Mouse (Mus musculus) bone marrow, adult 2 months (tissue): ENCODE results near the gene Gsdmc4. TPM values are rescaled to one million over a fixed set of nuclear protein-coding genes. Genes with fewer than 3 reads are reported as not detected.
A peak's percentile ranks its signal among the peaks of the same experiment; 100 is the strongest.
"Not testable (repeated sequence)": the region's sequence is repeated elsewhere in the genome, so short reads cannot be mapped to it uniquely, and the experiment has no call there.

Experiments
- H3K27ac ChIP-seq: fragments of 200-500 bp; 2 replicates; pipeline ENCODE4 v1.5.1; 2012; ENCODE audit warnings: low read depth, mild to moderate bottlenecking, control low read depth, inconsistent platforms, low read length; ENCODE audit not compliant: control insufficient read depth, poor library complexity, insufficient read depth
- H3K4me1 ChIP-seq: fragments of 200-500 bp; 2 replicates; pipeline ENCODE4 v1.6.1; 2011; ENCODE audit warnings: low read length; ENCODE audit not compliant: control insufficient read depth, insufficient read depth
- H3K4me3 ChIP-seq: fragments of 200-500 bp; replicated peaks from 2 replicates; pipeline ENCODE3; 2011; ENCODE audit warnings: mild to moderate bottlenecking, low read depth, low read length, control low read depth; ENCODE audit not compliant: control insufficient read depth
- CTCF ChIP-seq: fragments of 200-500 bp; IDR thresholded peaks from 2 replicates; pipeline ENCODE4 v1.5.1; 2011; ENCODE audit warnings: low read length, control low read depth; ENCODE audit not compliant: control insufficient read depth, insufficient read depth
- POLR2A ChIP-seq: fragments of 200-500 bp; IDR thresholded peaks from 2 replicates; pipeline ENCODE4 v1.6.1; 2011; ENCODE audit warnings: low read depth, mild to moderate bottlenecking, control low read depth, low read length, borderline replicate concordance; ENCODE audit not compliant: control insufficient read depth
- WGBS: fragments of 180-500 bp; shearing (Covaris S2); methylation state at CpG from one replicate; pipeline ENCODE4 v1.1.7; 2018; 5-methylcytosine and 5-hydroxymethylcytosine counted together
- polyA plus RNA-seq: library from polyadenylated mRNA; stranded (reverse); fragments of >200 nt; gene quantifications from 2 replicates; pipeline ENCODE4 v1.2.4, GENCODE M21; 2011; ENCODE audit warnings: low replicate concordance; ENCODE audit not compliant: missing spikeins, insufficient read depth, insufficient read length

Gsdmc4 gene
- polyA plus RNA-seq, 1 experiment, result not detected

GRCm38 (mm10) chr15:63924484-63924883 is 12.4 kb upstream of the Gsdmc4 start:
- Histone ChIP-seq H3K27ac (no peak overlapping the region), H3K4me3 (no peak overlapping the region), H3K4me1 (no peaks in the 10 kb centered on the region)
- 72% methylated on average over 1 of the region's 1 CpGs for WGBS
- no peak for TF ChIP-seq CTCF
- no peak for TF ChIP-seq POLR2A

DNA sequence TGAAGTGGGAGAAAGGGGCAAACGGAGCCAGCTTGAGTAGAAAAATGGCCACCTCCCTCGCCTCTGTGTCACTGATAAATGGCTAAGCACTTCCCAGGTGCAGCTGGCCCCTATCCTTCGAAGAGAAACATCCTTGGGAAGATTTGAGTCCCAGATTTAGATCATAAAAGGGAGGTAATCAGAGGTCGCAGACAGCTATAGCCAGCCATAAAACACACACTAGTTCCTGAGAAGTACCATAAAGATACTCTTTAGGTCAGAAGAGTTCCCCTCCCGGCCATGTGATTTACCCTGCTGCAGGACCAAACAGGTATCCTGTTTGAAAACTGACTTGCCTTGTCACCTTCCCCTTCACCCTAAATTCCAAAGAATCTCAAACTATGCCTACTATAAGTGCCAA is 9.5 kb upstream of the Gsdmc4 start:
- not testable (repeated sequence) for H3K27ac ChIP-seq, H3K4me1 ChIP-seq, H3K4me3 ChIP-seq
- WGBS, result 63% methylated on average over 3 of the region's 5 CpGs

DNA sequence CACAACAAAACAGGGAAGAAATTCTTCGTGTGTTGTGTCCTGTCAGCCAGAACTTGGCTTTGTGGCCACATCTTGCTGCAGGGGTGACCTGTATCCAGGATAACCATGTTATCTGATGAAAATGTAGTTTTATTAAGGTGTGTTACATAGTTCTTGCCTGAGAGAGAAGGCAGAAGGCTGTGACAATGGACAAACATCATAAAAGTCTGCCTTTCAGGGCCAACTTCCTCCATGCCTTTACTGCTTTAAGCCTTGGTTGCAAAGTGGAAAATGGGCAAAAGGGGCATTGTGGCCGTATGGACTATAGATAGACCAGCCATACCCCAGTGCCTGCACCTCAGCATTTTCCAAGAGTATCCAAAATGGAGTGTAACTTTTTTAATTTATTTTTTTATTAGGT is 7.6 kb upstream of the Gsdmc4 start:
- 57% methylated on average over 1 of the region's 2 CpGs for WGBS
- not testable (repeated sequence) for H3K4me3 ChIP-seq, H3K4me1 ChIP-seq, H3K27ac ChIP-seq

DNA sequence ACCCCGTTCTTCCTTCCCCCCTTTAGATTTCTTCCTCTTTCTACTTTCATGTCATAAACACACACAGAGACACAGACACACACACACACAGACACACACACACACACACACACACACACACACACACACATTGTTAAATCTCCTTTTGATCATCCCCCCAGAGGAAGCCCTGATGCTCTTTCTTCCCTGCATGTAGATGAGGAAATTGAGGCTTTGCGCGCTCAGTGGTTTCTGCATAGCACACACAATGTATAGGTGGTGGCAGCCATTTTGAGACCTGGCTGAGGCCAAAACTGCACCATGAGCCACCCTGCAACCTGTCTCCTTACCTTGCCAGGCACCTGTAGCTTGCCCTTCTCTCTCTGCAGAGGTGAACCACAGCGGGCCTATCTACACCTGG is 4.5 kb upstream of the Gsdmc4 start:
- 54% methylated on average over 4 of the region's 4 CpGs for WGBS
- H3K4me3 ChIP-seq, H3K27ac ChIP-seq, H3K4me1 ChIP-seq: not testable (repeated sequence)

GRCm38 (mm10) chr15:63909896-63910295 is 2.2 kb downstream of the Gsdmc4 start:
- not testable (repeated sequence) for H3K4me1 ChIP-seq, H3K4me3 ChIP-seq, H3K27ac ChIP-seq

DNA sequence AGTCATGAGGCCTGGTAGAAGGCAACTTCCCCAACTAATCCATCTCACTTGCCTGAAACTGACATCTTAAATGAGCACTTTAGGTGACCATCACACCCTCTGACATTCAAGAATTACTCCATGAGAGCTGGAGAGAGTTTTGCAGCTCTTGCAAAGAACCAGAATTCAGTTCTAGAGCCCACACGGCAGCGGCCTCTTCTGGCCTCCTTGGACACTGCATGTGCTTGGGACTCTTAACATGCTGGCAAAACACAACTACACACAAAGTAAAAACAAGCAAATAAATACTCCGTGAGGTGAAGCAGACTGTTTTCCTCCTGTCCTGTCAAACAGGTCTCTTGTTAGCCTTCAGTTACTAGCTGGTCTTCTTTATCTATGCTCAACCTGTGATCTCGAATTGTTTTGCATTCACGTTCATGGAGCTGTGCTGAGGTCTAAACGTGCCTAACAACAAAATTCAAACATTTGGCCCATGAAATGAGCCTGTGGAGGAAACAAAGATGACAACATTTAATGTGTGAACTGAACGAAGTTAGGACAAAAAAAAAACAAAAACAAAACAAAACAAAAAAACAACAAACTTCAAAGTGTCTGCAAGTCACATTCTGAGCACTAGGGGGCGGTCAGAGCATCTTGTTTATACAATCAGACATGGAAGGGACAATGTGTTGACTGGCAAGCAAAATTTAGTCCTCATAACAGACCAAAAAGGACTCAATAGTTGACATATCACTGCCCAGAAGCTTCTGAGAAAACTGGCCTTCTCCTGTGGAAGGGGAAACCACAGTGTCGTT is 16.3 kb downstream of the Gsdmc4 start:
- peak; percentile 65 for TF ChIP-seq CTCF
- H3K4me3 ChIP-seq, result peak overlapping the region; percentile 37
- WGBS, result 12% methylated on average over 9 of the region's 9 CpGs
- not testable (repeated sequence) for H3K27ac ChIP-seq, H3K4me1 ChIP-seq

DNA sequence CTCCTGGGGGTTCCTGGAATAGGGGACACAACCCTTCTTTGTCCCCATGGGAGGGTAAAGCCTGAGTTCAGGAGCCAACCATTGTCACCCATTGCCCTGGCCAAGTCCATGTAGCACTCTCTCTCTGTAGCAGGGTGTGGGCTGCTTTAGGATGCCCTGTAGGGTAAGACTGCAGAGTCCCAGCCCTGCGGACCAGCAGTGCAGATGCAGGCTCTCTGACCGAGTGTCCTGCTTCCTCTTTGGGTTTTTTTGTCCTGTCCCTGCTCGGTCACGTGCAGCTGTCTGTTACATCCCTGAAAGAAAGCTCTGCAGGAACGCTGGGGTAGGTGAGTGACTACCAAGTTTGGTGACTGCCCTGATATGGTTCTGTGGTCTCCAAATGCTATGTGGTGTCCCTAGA is 23.7 kb downstream of the Gsdmc4 start:
- WGBS, result 18% methylated on average over 5 of the region's 5 CpGs
- H3K4me3 ChIP-seq, H3K27ac ChIP-seq, H3K4me1 ChIP-seq: not testable (repeated sequence)

GRCm38 (mm10) chr15:63887949-63888348 is 24.1 kb downstream of the Gsdmc4 start:
- no CpG with 5 or more reads among the region's 5 CpGs for WGBS
- H3K27ac ChIP-seq, H3K4me3 ChIP-seq, H3K4me1 ChIP-seq: not testable (repeated sequence)

- H3K4me3 ChIP-seq, H3K4me1 ChIP-seq, H3K27ac ChIP-seq: not testable (repeated sequence)
- 94% methylated on average over 1 of the region's 3 CpGs for WGBS
Observed at GRCm38 (mm10) chr15:63878458-63878857, 33.6 kb downstream of the Gsdmc4 start, which contains the start of gene Gsdmc3. Gene Gsdmc3, minus strand, starts transcription at chr15:63878558.

DNA sequence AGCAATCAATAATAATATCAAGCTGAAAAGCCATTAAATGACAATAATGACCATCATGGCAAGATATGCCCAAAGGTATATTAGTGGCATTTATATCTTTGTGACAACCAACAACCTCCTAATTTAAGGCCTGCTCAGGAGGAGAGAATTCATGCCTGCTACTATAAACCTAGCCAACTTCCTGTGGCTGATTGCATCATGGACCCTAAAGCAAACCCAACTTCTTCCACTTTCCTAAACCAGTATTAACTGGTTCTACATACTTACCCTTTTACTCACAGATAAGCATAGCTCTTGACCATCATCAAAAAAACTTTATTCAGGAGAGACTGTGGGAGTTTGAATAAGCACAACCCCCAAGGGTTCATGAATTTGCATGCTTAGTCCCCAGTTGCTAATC is 35.9 kb downstream of the Gsdmc4 start:
- H3K4me3 ChIP-seq, H3K4me1 ChIP-seq, H3K27ac ChIP-seq: not testable (repeated sequence)
